ENCODE assay signal across 30 mouse cellular contexts in the genomic region with DNA sequence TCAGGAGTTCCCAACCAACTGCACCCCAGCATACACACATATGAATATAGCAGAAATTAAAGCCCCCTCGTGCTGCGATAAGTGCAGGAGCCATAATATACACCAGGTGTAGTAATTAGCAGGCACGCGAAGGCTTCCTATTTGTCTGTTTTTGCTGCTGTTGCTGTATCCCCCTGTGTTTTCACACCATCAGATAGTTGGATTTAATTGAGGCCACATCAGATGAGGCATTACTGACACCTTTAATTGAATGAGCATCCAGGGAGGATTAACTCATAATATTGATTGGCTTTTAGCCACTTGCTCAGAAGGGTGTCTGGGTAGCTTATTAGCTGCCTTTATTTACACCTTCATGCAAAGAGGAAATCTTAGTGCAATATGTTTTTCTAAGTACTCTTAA.
A peak's percentile ranks its signal among the peaks of the same experiment; 100 is the strongest.
DNase-seq lines count a peak whose midpoint lies in the region; ATAC-seq lines count a peak whose summit lies in the region.
"Had no signal": no experiment of that assay in that cellular context is flagged by ENCODE, and none has a peak within 500 bp of the region (broad histone marks: within the 10 kb centered on the region; RNA-seq: fewer than 3 reads in every experiment).

No protein-coding gene starts in this region.

- no peaks in the 10 kb centered on the region for H3K9me3 ChIP-seq in embryonic facial prominence, embryonic 14.5 days (ENCODE audit: control insufficient read depth, low read length)
- H3K9me3 ChIP-seq in embryonic facial prominence, embryonic 10.5 days: no peaks in the 10 kb centered on the region
- H3K9me3 ChIP-seq in hindbrain, embryonic 13.5 days: no peaks in the 10 kb centered on the region
- no peaks in the 10 kb centered on the region for H3K9me3 ChIP-seq in hindbrain, embryonic 10.5 days
- H3K9me3 ChIP-seq in neural tube, embryonic 15.5 days (replicated peaks): no peaks in the 10 kb centered on the region
- H3K9me3 ChIP-seq: liver, embryonic 15.5 days; midbrain, embryonic 10.5 days had no signal

- DNase-seq in embryonic facial prominence, embryonic 14.5 days (ENCODE audit: low spot score): no peak
- DNase-seq in embryonic facial prominence, embryonic 10.5 days (ENCODE audit: low spot score): no peak
- DNase-seq in hindbrain, embryonic 10.5 days (ENCODE audit: low spot score): no peak
- peak; percentile 44 for DNase-seq in retina, postnatal 1 day
- no peak for DNase-seq in retina, embryonic 14.5 days (ENCODE audit: low spot score)
- DNase-seq in c-Kit-positive CD71-positive TER-119-positive erythroid progenitor cells, embryonic 14.5 days (ENCODE audit: low spot score): no peak
- DNase-seq: adrenal gland, adult 2 months; adrenal gland, postnatal 36 days; cerebellum, adult 8-10 months; cerebellum, postnatal 25 days; gastrocnemius, postnatal 14 days; heart, postnatal 14 days; kidney, adult 8-10 months; layer of hippocampus, adult 9-11 months; liver; lung, embryonic 14.5 days; lung, postnatal 14 days; right cerebral cortex, postnatal 4 days; thymus, adult 18-20 months; thymus, postnatal 25 days had no signal

- peak; percentile 41; the same call in 1 of the 2 replicates for ATAC-seq in embryonic facial prominence, embryonic 14.5 days (ENCODE audit: low read depth)
- peak; percentile 73 for ATAC-seq in hindbrain, embryonic 13.5 days (ENCODE audit: low FRiP score)
- ATAC-seq in neural tube, embryonic 15.5 days (ENCODE audit: low FRiP score): peak; percentile 82
- ATAC-seq: activated CD4-positive, CD25-positive, alpha-beta regulatory T cell, adult 4 months; intestine, embryonic 16.5 days had no signal

- H3K36me3 ChIP-seq in embryonic facial prominence, embryonic 14.5 days (ENCODE audit: control insufficient read depth, insufficient read depth, low read length): no peaks in the 10 kb centered on the region
- H3K36me3 ChIP-seq in embryonic facial prominence, embryonic 10.5 days (replicated peaks): peaks cover 27% of the 10 kb centered on the region
- peaks cover 10% of the 10 kb centered on the region; the same call in 1 of the 2 replicates for H3K36me3 ChIP-seq in hindbrain, embryonic 13.5 days
- H3K36me3 ChIP-seq in hindbrain, embryonic 10.5 days: no peaks in the 10 kb centered on the region
- no peaks in the 10 kb centered on the region for H3K36me3 ChIP-seq in neural tube, embryonic 15.5 days
- H3K36me3 ChIP-seq: liver, embryonic 15.5 days had no signal

- no peaks in the 10 kb centered on the region; the same call in 1 of the 2 replicates for H3K4me1 ChIP-seq in embryonic facial prominence, embryonic 14.5 days (ENCODE audit: control insufficient read depth, insufficient read depth, low read length)
- H3K4me1 ChIP-seq in embryonic facial prominence, embryonic 10.5 days: no peaks in the 10 kb centered on the region
- peaks cover 27% of the 10 kb centered on the region for H3K4me1 ChIP-seq in hindbrain, embryonic 13.5 days (replicated peaks)
- no peaks in the 10 kb centered on the region for H3K4me1 ChIP-seq in hindbrain, embryonic 10.5 days (replicated peaks)
- H3K4me1 ChIP-seq in neural tube, embryonic 15.5 days: peaks cover 16% of the 10 kb centered on the region
- H3K4me1 ChIP-seq: liver, embryonic 15.5 days; midbrain, embryonic 10.5 days had no signal

- H3K4me3 ChIP-seq in embryonic facial prominence, embryonic 14.5 days (ENCODE audit: low read depth, low read length): no peak overlapping the region
- no peak overlapping the region for H3K4me3 ChIP-seq in embryonic facial prominence, embryonic 10.5 days
- no peak overlapping the region for H3K4me3 ChIP-seq in hindbrain, embryonic 13.5 days
- H3K4me3 ChIP-seq in hindbrain, embryonic 10.5 days: no peak overlapping the region
- H3K4me3 ChIP-seq in neural tube, embryonic 15.5 days (replicated peaks): no peak overlapping the region
- H3K4me3 ChIP-seq: liver, embryonic 15.5 days; midbrain, embryonic 10.5 days; myocyte had no signal

- no peaks in the 10 kb centered on the region for H3K27me3 ChIP-seq in embryonic facial prominence, embryonic 14.5 days (replicated peaks; ENCODE audit: control insufficient read depth, insufficient read depth, low read length)
- no peaks in the 10 kb centered on the region for H3K27me3 ChIP-seq in embryonic facial prominence, embryonic 10.5 days (replicated peaks; ENCODE audit: low read depth, poor library complexity, severe bottlenecking)
- H3K27me3 ChIP-seq in hindbrain, embryonic 13.5 days: no peaks in the 10 kb centered on the region
- no peaks in the 10 kb centered on the region for H3K27me3 ChIP-seq in hindbrain, embryonic 10.5 days (ENCODE audit: insufficient read depth, poor library complexity, severe bottlenecking)
- H3K27me3 ChIP-seq in neural tube, embryonic 15.5 days (replicated peaks): no peaks in the 10 kb centered on the region
- H3K27me3 ChIP-seq: CH12.LX; liver, embryonic 15.5 days had no signal

- WGBS in embryonic facial prominence, embryonic 14.5 days: 69% methylated on average over 4 of the region's 4 CpGs
- WGBS in embryonic facial prominence, embryonic 10.5 days: 78% methylated on average over 4 of the region's 4 CpGs
- 41% methylated on average over 4 of the region's 4 CpGs for WGBS in hindbrain, embryonic 13.5 days
- WGBS in hindbrain, embryonic 10.5 days: 89% methylated on average over 4 of the region's 4 CpGs
- WGBS in neural tube, embryonic 15.5 days: 19% methylated on average over 4 of the region's 4 CpGs

- H3K4me2 ChIP-seq in embryonic facial prominence, embryonic 14.5 days (ENCODE audit: low read depth, low read length): no peak overlapping the region
- H3K4me2 ChIP-seq in hindbrain, embryonic 13.5 days: no peak overlapping the region
- no peak overlapping the region for H3K4me2 ChIP-seq in neural tube, embryonic 15.5 days
- H3K4me2 ChIP-seq: liver, embryonic 15.5 days; lung, embryonic 14.5 days had no signal

- H3K9ac ChIP-seq in embryonic facial prominence, embryonic 14.5 days (ENCODE audit: low read depth, low read length): no peak overlapping the region
- H3K9ac ChIP-seq in hindbrain, embryonic 13.5 days: no peak overlapping the region
- H3K9ac ChIP-seq in neural tube, embryonic 15.5 days (replicated peaks): no peak overlapping the region
- H3K9ac ChIP-seq: liver, embryonic 15.5 days; lung, embryonic 14.5 days had no signal

- H3K27ac ChIP-seq in embryonic facial prominence, embryonic 14.5 days (replicated peaks; ENCODE audit: low read depth, low read length): no peak overlapping the region
- no peak overlapping the region for H3K27ac ChIP-seq in embryonic facial prominence, embryonic 10.5 days (replicated peaks)
- peak overlapping the region; percentile 62 for H3K27ac ChIP-seq in hindbrain, embryonic 13.5 days
- H3K27ac ChIP-seq in hindbrain, embryonic 10.5 days: no peak overlapping the region
- H3K27ac ChIP-seq in neural tube, embryonic 15.5 days (replicated peaks): peak overlapping the region; percentile 60
- H3K27ac ChIP-seq: kidney, postnatal 0 days; liver, embryonic 15.5 days; midbrain, embryonic 10.5 days; stomach, postnatal 0 days had no signal

Comparison
In these comparisons a context has a peak if more than half of its experiments do, and no peak if none do; other contexts are left out.
1. H3K27ac ChIP-seq: peak in hindbrain, embryonic 13.5 days (single experiment) and neural tube, embryonic 15.5 days (single experiment); none in embryonic facial prominence, embryonic 14.5 days (single experiment), embryonic facial prominence, embryonic 10.5 days (single experiment) and hindbrain, embryonic 10.5 days (single experiment).
2. Peak in every context shown above with its lines, with median percentiles within 50 percentile points of each other: ATAC-seq.